Mouse (Mus musculus): ENCODE data around the gene Myo10. TPM values are rescaled to one million over a fixed set of nuclear protein-coding genes. Genes with fewer than 3 reads are reported as not detected.

The Myo10 gene
- total RNA-seq, 1 experiment from 2014 or later: 0.38 TPM

- no peak for ATAC-seq (replicated peaks; ENCODE audit: insufficient number of reproducible peaks, low FRiP score, low TSS enrichment, poor library complexity, severe bottlenecking)
Measured at GRCm38 (mm10) chr15:25605376-25605775, 16.9 kb upstream of the Myo10 start.

DNA sequence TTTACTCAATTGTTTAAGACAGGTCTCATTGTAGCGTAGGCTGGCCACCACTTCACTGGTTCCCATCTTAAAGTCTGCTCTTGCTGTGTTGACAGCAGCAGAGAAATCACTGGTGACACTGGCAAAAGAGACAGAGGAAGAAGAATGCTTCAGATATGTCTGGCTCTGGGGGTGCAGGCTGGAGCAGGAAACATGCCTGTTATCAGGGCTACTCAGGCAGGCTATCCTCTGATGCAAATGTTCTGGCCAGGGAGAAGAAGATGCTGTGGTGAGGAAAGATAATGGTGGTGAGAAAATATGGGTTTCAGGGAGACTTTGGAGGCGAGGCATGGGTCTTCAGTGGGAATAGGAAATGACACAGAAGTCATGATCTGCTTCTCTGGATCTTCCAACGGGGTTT lies 13.6 kb upstream of the Myo10 start:
- ATAC-seq (replicated peaks; ENCODE audit: insufficient number of reproducible peaks, low FRiP score, low TSS enrichment, poor library complexity, severe bottlenecking): no peak

- no peak for ATAC-seq (replicated peaks; ENCODE audit: insufficient number of reproducible peaks, low FRiP score, low TSS enrichment, poor library complexity, severe bottlenecking)
Measured at GRCm38 (mm10) chr15:25609253-25609652, 13.1 kb upstream of the Myo10 start.

- ATAC-seq (replicated peaks; ENCODE audit: insufficient number of reproducible peaks, low FRiP score, low TSS enrichment, poor library complexity, severe bottlenecking): no peak
Measured at GRCm38 (mm10) chr15:25611178-25611577, 11.1 kb upstream of the Myo10 start.

- ATAC-seq (replicated peaks; ENCODE audit: insufficient number of reproducible peaks, low FRiP score, low TSS enrichment, poor library complexity, severe bottlenecking): no peak
Measured at GRCm38 (mm10) chr15:25620560-25620959, 1.8 kb upstream of the Myo10 start.

GRCm38 (mm10) chr15:25621351-25622199 lies 750 bp upstream of the Myo10 start:
- ATAC-seq (replicated peaks; ENCODE audit: insufficient number of reproducible peaks, low FRiP score, low TSS enrichment, poor library complexity, severe bottlenecking): no peak

GRCm38 (mm10) chr15:25622867-25623471 lies 644 bp downstream of the Myo10 start:
- ATAC-seq (replicated peaks; ENCODE audit: insufficient number of reproducible peaks, low FRiP score, low TSS enrichment, poor library complexity, severe bottlenecking): no peak

- ATAC-seq (replicated peaks; ENCODE audit: insufficient number of reproducible peaks, low FRiP score, low TSS enrichment, poor library complexity, severe bottlenecking): no peak
Measured at GRCm38 (mm10) chr15:25623556-25624180, 1.3 kb downstream of the Myo10 start.

- ATAC-seq (replicated peaks; ENCODE audit: insufficient number of reproducible peaks, low FRiP score, low TSS enrichment, poor library complexity, severe bottlenecking): no peak
Measured at GRCm38 (mm10) chr15:25624263-25624662, 1.9 kb downstream of the Myo10 start.

DNA sequence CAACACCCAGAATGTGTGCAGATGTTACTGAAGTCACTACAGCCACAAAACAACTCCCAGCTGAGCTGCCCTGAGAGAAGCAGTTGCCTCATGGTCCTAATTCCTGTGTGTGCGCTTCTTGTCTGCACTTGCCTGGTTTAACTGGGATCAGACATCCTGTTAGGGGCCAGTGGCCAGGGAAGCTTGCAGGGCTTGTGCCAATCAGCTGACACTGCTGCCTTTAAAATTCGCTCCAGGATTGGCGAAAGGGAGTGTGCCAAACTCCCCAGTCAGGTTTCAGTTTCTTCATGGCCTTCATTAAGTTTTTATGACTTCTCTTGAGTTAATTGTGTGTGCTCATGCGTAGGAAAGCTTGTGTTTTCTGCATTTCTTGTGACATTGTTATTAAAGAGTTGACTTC lies 3.1 kb downstream of the Myo10 start:
- ATAC-seq (replicated peaks; ENCODE audit: insufficient number of reproducible peaks, low FRiP score, low TSS enrichment, poor library complexity, severe bottlenecking): no peak

DNA sequence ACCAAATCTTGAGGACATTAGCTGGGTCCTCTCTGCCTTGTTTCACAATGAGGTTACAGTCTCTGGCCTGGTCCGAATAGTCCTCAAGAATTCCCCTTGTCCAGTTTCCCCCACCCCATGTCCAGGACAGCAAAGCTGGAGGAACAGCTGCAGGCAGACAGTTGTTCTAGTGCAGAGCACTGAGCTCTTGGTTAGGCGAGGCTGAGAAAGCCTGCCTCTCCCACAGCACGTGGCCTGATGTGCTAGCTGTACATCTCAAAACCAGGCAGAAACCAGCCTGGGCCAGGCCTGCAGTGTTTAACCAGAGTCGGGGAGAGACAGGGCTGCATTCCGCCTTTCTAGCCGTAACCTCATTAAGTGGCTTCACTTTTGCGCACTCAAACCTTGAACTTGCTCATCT lies 4.7 kb downstream of the Myo10 start:
- no peak for ATAC-seq (replicated peaks; ENCODE audit: insufficient number of reproducible peaks, low FRiP score, low TSS enrichment, poor library complexity, severe bottlenecking)

DNA sequence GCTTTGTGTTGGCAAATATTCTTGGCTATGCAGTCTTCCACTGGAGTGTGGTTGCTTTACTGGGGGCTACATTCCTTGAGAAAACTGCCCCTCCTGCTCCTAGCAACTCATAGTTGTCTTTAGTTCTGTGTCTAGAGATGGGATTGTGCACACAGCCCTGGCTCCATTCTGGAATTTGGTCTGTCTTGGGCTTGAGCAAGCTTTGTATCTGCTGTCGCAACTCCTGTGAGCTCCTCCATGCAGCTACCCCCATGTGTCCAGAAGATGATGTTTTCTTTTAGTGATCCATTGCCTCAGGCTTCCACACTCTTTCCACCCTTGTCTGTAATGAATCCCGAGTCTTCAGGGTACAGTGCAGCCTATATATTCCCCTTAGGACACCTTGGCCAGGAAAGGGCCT lies 5.9 kb downstream of the Myo10 start:
- ATAC-seq (replicated peaks; ENCODE audit: insufficient number of reproducible peaks, low FRiP score, low TSS enrichment, poor library complexity, severe bottlenecking): no peak

DNA sequence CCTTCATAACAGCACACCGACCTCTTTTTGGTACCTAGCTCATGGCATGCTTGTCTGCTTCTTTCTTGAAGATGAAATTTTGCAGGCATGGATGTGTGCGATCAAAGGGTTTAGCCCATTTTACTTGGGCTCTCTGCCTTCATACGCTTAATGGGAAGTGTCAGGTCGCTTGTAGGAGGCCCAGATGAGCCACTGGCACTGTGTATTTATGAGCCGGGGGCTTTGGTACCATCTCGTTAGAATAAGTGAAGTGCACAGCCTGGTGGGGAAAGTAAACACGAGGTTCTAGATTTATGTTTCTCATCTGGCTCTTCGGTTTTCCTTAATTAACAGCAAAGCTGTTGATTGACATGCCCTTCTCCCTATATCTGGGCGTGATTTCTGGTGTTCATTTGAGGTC lies 8.4 kb downstream of the Myo10 start:
- no peak for ATAC-seq (replicated peaks; ENCODE audit: insufficient number of reproducible peaks, low FRiP score, low TSS enrichment, poor library complexity, severe bottlenecking)

DNA sequence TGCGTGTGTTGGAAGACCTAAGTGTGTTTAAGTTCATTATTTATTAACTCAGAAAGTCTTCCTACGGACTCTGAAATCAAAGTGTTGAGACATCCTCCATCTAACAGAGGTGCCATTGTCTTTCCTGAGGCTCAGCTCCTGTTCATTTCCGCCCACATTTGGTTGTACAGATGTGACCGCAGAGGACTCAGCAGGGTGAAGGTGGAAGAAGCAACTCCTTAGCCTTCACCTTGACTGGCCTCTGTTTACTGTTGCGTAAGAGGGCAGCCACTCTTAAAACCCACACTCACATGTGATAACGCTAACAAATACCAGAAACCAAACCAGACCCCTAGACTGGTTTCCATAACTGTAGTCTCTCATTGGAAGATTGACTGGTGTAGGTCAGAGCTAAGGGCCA lies 9.0 kb downstream of the Myo10 start:
- ATAC-seq (replicated peaks; ENCODE audit: insufficient number of reproducible peaks, low FRiP score, low TSS enrichment, poor library complexity, severe bottlenecking): no peak

GRCm38 (mm10) chr15:25632902-25633301 lies 10.6 kb downstream of the Myo10 start:
- no peak for ATAC-seq (replicated peaks; ENCODE audit: insufficient number of reproducible peaks, low FRiP score, low TSS enrichment, poor library complexity, severe bottlenecking)

GRCm38 (mm10) chr15:25633674-25634340 lies 11.5 kb downstream of the Myo10 start:
- no peak for ATAC-seq (replicated peaks; ENCODE audit: insufficient number of reproducible peaks, low FRiP score, low TSS enrichment, poor library complexity, severe bottlenecking)

DNA sequence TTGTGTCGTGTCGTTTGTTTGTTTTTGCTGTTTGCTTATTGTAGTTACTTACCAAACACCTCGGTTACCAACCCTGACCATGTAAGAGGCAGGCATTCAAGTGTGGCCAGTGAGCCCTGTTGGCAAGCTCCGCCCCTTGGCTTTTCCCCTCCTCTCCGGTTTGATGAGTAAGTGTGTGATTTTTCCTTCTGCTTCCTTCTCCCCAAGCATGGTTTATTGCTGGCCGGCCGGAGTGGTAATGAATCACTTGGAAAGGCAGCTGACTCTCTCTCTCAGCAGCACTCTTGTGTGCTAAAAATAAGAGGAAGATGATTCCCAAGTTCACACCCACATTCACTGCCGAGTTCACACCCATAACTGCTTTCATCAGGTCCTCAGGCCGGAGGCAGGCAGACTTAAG lies 15.4 kb downstream of the Myo10 start:
- ATAC-seq (replicated peaks; ENCODE audit: insufficient number of reproducible peaks, low FRiP score, low TSS enrichment, poor library complexity, severe bottlenecking): no peak

- no peak for ATAC-seq (replicated peaks; ENCODE audit: insufficient number of reproducible peaks, low FRiP score, low TSS enrichment, poor library complexity, severe bottlenecking)
Measured at GRCm38 (mm10) chr15:25639217-25639616, 16.9 kb downstream of the Myo10 start.

Measured in monocyte, adult 5-6 weeks (primary cell).